Mouse (Mus musculus) embryonic fibroblast, embryonic 13.5 days (primary cell): Measurements from ENCODE around the gene Tomm40.

Source experiments
- CTCF ChIP-seq: IDR thresholded peaks from 2 replicates; pipeline ENCODE4 v1.5.1; 2011; ENCODE audit warnings: mild to moderate bottlenecking, control low read depth, low read length, moderate library complexity, borderline replicate concordance; ENCODE audit not compliant: insufficient read depth
- POLR2A ChIP-seq: IDR thresholded peaks from 2 replicates; pipeline ENCODE4 v1.6.1; 2011; ENCODE audit warnings: low read depth, mild to moderate bottlenecking, control low read depth, low read length, moderate library complexity

DNA sequence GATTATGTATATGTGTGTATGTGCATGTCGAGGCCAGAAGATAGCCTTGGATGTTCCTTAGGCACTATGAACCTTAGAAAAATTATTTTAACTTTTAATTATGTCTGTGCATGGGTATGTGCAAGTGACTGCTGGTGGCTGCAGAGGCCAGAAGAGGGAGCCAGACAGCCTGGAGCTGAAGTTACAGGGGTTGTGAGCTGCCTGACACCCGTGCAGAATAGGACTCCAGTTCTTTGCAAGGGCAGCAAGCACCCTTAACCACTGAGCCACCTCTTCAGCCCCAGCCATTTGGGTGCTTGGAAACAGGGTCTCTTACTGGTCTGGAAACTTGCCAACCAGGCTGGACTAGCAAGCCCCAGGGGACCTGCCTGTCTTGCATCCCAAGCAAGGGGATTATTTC lies 39.8 kb upstream of the Tomm40 start:
- TF ChIP-seq CTCF = no peak
- no peak for TF ChIP-seq POLR2A
